Mouse (Mus musculus) midbrain, postnatal 0 days (tissue): ENCODE measurements at regions not wholly inside any gene's neighbourhood (a gene's known extent, or its start where the extent isn't known, plus 50 kb on each side); places are given as distances from the start of the nearest gene placed in this dataset.

ENCODE experiments used
- ATAC-seq: fragments of 200-750 bp; cut with Nextera tagmentation; 2 replicates; pipeline ENCODE4 v1.8.0; 2017; ENCODE audit warnings: moderate number of reproducible peaks, mild to moderate bottlenecking, moderate TSS enrichment, moderate library complexity; ENCODE audit not compliant: low FRiP score
- DNase-seq: peaks from one replicate; pipeline ENCODE4 v3.0.0-alpha.2; 2015; ENCODE audit warnings: low spot score
- H3K27ac ChIP-seq: fragments of 300-500 bp; sonication (generic); 2 replicates; pipeline ENCODE4 v1.5.1; 2014; ENCODE audit warnings: low read depth, mild to moderate bottlenecking, low read length, mixed read lengths
- H3K27me3 ChIP-seq: fragments of 300-500 bp; sonication (generic); 2 replicates; pipeline ENCODE4 v1.6.1; 2014; ENCODE audit warnings: low read length, control low read depth, mixed read lengths; ENCODE audit not compliant: insufficient read depth
- H3K36me3 ChIP-seq: fragments of 300-500 bp; sonication (generic); 2 replicates; pipeline ENCODE4 v1.6.1; 2014; ENCODE audit warnings: low read length, control low read depth, mixed read lengths; ENCODE audit not compliant: insufficient read depth
- H3K4me1 ChIP-seq: fragments of 300-500 bp; sonication (generic); 2 replicates; pipeline ENCODE4 v1.6.1; 2014; ENCODE audit warnings: mild to moderate bottlenecking, control low read depth, antibody characterized with exemption, low read length, mixed read lengths; ENCODE audit not compliant: insufficient read depth
- H3K4me2 ChIP-seq: fragments of 300-500 bp; sonication (generic); 2 replicates; pipeline ENCODE4 v1.6.1; 2014; ENCODE audit warnings: low read depth, mild to moderate bottlenecking, low read length, mixed read lengths; ENCODE audit not compliant: poor library complexity, severe bottlenecking
- H3K4me3 ChIP-seq: fragments of 300-500 bp; sonication (generic); 2 replicates; pipeline ENCODE4 v1.5.1; 2014; ENCODE audit warnings: low read depth, mild to moderate bottlenecking, low read length, moderate library complexity
- H3K9ac ChIP-seq: fragments of 300-500 bp; sonication (generic); replicated peaks from 2 replicates; pipeline ENCODE4 v1.6.1; 2014; ENCODE audit warnings: mild to moderate bottlenecking, low read length, moderate library complexity, mixed read lengths; ENCODE audit not compliant: poor library complexity, severe bottlenecking
- H3K9me3 ChIP-seq: fragments of 300-500 bp; sonication (generic); 2 replicates; pipeline ENCODE4 v1.6.1; 2016; ENCODE audit warnings: low read length, control low read depth
- CTCF ChIP-seq: IDR thresholded peaks from 2 replicates; pipeline ENCODE4 v1.5.1; 2016; ENCODE audit warnings: antibody characterized with exemption, mild to moderate bottlenecking
- WGBS: fragments of 180-500 bp; shearing (Covaris S2); extraction: QIAGEN DNeasy Blood & Tissue Kit; methylation state at CpG from one replicate; pipeline ENCODE4 v1.1.7; 2014; 5-methylcytosine and 5-hydroxymethylcytosine counted together

DNA sequence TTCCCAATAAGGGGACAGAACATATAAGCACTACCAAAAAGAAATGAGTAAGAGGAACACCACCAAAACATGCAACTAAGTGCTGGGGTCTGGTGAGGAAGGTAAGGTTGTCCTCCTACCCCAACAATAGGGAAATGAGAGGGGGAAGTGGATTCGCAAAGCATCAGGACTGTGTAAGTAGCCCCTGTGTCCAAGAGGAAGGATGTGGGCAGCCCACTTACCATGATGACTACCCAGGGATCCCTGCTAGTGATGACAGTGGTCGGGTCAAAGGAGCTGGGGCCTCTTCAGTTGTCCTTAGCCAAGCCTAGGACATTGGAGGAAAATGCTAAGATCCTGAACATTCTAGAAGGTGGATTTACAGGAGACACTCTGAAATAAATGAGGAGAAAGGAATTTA lies 109.1 kb upstream of the Gls start:
- no peaks in the 10 kb centered on the region for H3K36me3 ChIP-seq
- H3K4me1 ChIP-seq, result no peaks in the 10 kb centered on the region
- DNase-seq (no peak), ATAC-seq (no peak)
- no peak overlapping the region for H3K4me3 ChIP-seq
- no peak overlapping the region for H3K4me2 ChIP-seq
- 87% methylated on average over 2 of the region's 2 CpGs for WGBS
- no peaks in the 10 kb centered on the region for H3K27me3 ChIP-seq
- TF ChIP-seq CTCF, result no peak
- H3K27ac ChIP-seq, result no peak overlapping the region
- H3K9me3 ChIP-seq, result no peaks in the 10 kb centered on the region
- no peak overlapping the region for H3K9ac ChIP-seq

DNA sequence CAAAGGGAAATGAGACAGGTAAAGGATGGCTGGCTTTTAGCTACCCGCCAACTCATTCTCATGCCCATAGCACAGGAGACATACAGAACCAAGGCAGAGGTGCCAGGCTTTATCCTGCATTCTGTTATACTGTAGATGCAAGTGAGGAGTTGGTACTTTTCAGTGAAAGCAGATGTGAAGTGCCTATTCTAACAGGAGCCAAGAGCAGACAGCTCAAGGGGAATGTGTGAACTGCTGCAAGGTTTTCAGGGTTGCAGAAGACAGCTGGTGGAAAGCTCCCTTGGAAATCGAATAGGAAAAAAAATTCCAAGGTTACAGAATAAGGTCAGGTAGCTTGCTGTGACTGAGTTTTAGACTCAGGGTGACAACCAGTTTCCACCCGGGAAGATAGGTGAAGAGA lies 105.7 kb upstream of the Gls start:
- Histone ChIP-seq H3K9me3 (no peaks in the 10 kb centered on the region), H3K4me3 (no peak overlapping the region), H3K27ac (no peak overlapping the region), H3K4me1 (no peaks in the 10 kb centered on the region), H3K9ac (no peak overlapping the region), H3K27me3 (no peaks in the 10 kb centered on the region), H3K36me3 (no peaks in the 10 kb centered on the region), H3K4me2 (no peak overlapping the region)
- TF ChIP-seq CTCF, result no peak
- DNase-seq, result no peak
- 92% methylated on average over 3 of the region's 3 CpGs for WGBS
- ATAC-seq, result no peak

DNA sequence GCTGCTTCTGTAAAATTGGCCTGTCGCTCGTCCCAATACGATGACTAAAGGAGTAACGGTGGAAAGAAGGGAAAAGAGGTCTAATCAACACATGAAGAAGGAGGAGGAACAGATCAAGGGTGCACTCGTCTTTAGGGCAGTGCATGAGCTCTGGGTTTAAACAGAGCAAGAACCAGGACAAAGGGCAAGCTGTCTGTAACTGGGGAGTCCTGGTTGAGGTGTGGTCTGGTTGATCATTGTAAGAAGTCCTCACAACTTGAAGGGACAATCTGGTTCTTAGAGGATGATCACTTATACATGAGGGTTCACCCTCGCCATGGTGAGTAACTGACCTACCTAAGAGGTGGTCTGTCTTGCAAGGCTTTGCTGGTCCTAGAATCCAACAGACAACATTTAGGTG lies 105.2 kb upstream of the Gls start:
- Histone ChIP-seq H3K4me1 (no peaks in the 10 kb centered on the region), H3K4me3 (no peak overlapping the region), H3K27me3 (no peaks in the 10 kb centered on the region), H3K9ac (no peak overlapping the region), H3K4me2 (no peak overlapping the region), H3K9me3 (no peaks in the 10 kb centered on the region), H3K27ac (no peak overlapping the region), H3K36me3 (no peaks in the 10 kb centered on the region)
- ATAC-seq (no peak), DNase-seq (no peak)
- TF ChIP-seq CTCF, result no peak
- WGBS, result 92% methylated on average over 6 of the region's 6 CpGs

DNA sequence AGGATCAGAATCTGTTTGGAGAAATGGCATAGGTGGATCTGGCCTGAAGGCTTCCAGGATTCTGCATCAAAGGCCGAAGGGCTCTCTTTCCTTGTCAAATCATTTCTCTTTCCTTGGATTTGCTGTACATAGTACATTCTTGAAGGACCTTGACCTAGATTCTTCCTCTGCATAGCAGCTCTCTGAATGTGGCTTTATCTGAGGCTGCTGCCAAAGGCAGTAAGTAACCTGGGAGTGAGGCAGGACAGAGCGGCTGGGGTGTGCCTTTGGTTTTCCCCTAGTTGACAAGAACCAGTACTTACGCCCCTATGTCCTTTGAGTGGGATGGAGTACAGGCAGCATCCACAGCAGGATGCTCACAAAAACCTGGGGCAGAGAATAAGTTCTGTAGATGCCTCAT lies 103.7 kb upstream of the Gls start:
- no peak for TF ChIP-seq CTCF
- H3K9me3 ChIP-seq, result no peaks in the 10 kb centered on the region
- no peaks in the 10 kb centered on the region for H3K36me3 ChIP-seq
- no peak overlapping the region for H3K4me2 ChIP-seq
- no peak for DNase-seq
- no peak overlapping the region for H3K4me3 ChIP-seq
- no peaks in the 10 kb centered on the region for H3K27me3 ChIP-seq
- no peaks in the 10 kb centered on the region for H3K4me1 ChIP-seq
- ATAC-seq, result no peak
- no peak overlapping the region for H3K27ac ChIP-seq
- no peak overlapping the region for H3K9ac ChIP-seq
- WGBS, result 90% methylated on average over 3 of the region's 3 CpGs

- no peak for DNase-seq
- ATAC-seq, result no peak
Measured at GRCm38 (mm10) chr1:52332013-52332412, 99.0 kb upstream of the Gls start.

DNA sequence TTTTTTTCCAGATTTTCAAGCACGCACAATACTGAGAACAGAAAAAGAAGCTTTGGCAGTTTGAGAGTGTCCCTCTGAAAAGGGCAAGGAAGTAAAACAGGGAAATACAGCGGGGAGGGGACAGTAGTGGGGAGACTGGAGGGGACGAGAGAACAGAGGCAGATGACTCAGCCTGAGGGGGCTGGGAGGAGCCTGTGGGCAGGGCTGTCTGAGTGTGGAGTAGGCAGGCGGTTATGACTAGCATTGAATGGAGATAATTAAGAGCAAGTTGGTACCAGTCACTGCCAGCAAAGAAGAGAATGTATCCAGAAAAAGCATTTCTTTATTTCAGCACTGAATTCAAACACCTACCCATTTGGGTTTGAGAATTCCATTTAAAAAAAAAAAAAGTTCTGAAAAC lies 98.4 kb upstream of the Gls start:
- no peaks in the 10 kb centered on the region for H3K36me3 ChIP-seq
- no peaks in the 10 kb centered on the region for H3K27me3 ChIP-seq
- 54% methylated on average over 4 of the region's 4 CpGs for WGBS
- DNase-seq (no peak), ATAC-seq (peak; percentile 49; the same call in 1 of the 2 replicates)
- no peak overlapping the region for H3K4me3 ChIP-seq
- H3K4me2 ChIP-seq, result no peak overlapping the region
- no peak overlapping the region for H3K9ac ChIP-seq
- no peaks in the 10 kb centered on the region for H3K9me3 ChIP-seq
- H3K4me1 ChIP-seq, result no peaks in the 10 kb centered on the region
- no peak for TF ChIP-seq CTCF
- H3K27ac ChIP-seq, result no peak overlapping the region

More at GRCm38 (mm10) chr1:52332013-52332412, 99.0 kb upstream of the Gls start:
- Histone ChIP-seq H3K9me3 (no peaks in the 10 kb centered on the region), H3K4me1 (no peaks in the 10 kb centered on the region), H3K9ac (no peak overlapping the region), H3K4me2 (no peak overlapping the region), H3K36me3 (no peaks in the 10 kb centered on the region), H3K27ac (no peak overlapping the region), H3K4me3 (no peak overlapping the region), H3K27me3 (no peaks in the 10 kb centered on the region)
- TF ChIP-seq CTCF, result no peak
- WGBS, result 75% methylated on average over 12 of the region's 12 CpGs
